Mouse (Mus musculus) yolk sac, embryonic 10.5 days (tissue): ENCODE data around the gene Sat1.
"Not testable (repeated sequence)": the region's sequence is repeated elsewhere in the genome, so short reads cannot be mapped to it uniquely, and the experiment has no call there.

Experiments
- DNase-seq: peaks from one replicate; pipeline ENCODE4 v3.0.0-alpha.2; 2017; ENCODE audit warnings: low spot score

Sat1 gene

DNA sequence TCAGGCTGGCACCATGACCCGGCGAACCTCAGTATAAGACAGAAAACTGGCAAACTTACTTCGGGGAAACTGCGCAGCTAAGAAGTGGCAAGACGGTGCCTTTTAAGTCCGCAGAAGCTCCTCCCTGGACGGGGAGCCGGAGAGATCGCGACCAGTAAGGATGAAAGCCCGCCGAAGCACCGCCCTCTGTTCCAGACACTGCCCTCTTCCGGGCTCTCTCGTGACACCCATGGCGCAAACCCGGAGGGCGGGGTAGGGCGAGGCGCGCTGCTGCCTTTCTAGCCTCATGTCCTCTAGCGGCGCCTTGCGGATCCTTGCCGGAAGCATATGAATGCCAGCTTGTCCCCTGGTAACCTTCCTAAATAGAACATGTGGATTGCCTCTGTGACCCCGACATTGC lies at the start of gene Sat1:
Sat1 (minus strand) TSS at position 179 of the 400 bp plus-strand sequence.
- DNase-seq, result peak; percentile 89

DNA sequence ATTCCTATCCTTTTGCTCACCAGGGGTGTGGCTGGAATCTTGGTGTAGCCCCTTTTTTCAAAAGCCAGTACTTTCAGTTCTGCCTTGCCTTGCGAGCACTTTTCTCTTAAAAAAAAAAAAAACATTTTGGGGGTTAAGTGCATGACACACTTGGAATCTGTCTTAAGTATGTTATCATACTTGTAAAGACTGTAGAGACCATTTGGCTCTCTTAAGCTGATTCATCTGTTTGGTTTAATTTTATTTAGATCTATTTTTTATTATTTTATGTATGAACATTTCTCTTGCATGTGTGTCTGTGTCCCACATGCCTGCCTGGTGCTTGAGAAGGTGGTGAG lies 46.6 kb upstream of the Sat1 start:
- no peak for DNase-seq

DNA sequence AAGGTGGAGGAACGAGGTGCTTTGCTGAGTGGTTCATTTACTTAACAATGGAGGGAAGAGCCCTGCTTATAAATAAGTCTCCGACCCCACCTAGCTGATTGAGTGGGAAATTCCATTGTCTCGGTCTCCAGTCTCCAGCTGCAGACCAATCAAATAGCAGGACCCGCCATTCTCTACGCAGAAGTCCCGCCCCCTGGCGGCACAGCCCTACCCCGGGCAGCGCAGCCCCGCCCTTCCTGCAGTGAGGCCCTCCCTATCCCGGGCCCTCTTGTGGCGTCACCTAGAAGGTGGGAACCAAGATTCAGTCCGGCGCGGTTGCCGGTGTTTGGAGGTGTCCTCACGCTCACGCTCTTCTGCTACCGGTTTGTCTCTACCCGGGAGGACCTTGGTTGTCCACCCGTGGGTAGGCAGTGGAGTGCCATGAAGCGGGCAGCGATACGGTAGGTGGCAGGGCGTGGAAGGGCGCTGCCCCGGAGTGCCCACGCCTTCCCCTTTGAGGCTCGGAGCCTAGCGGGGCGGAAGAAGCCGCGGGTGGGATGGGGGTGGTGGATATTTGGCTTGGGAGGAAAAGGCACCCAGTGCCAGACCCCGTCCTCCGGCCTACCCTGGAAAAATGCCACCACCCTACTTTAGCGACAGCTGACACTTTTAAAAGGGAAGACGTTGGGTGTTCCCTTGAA lies 46.1 kb upstream of the Sat1 start, which contains the start of gene Acot9:
Acot9 (plus strand) TSS at position 209 of the 680 bp plus-strand sequence.
- DNase-seq, result peak; percentile 79

DNA sequence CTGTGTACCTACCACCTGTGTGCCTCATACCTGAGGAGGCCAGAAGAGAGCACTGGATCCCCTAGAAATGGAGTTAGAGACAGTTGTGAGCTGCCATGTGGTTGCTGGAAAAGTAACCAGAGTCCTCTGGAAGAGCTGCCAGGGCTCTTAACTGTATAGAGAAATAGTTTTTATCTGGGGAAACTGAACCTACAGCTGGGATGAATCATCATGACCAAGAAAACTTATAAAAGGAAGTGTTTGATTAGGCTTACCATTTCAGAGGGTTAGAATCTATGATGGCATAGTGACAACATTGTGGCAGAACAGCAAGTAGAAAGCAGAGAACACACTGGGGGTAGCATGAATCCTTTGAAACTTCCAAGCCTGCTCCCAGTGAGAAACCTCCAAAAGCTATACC lies 40.6 kb upstream of the Sat1 start:
- no peak for DNase-seq

DNA sequence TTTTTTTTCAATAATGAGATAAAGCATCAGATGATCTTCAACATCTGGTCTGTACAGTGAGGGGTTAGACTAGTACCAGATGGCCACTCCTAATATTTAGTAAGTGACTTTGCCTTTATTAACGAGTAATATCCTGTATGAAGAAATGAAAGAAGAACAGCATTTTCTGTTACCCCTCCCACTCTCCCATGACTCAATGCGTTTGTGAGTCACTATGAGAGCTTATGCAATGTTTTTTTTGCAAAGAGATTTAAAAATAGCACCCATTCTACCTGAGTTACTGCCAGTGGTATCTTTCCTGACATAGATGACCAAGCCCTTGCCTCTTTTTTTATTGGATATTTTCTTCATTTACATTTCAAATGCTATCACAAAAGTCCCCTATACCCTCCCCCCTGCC lies 2.0 kb upstream of the Sat1 start:
- no peak for DNase-seq

DNA sequence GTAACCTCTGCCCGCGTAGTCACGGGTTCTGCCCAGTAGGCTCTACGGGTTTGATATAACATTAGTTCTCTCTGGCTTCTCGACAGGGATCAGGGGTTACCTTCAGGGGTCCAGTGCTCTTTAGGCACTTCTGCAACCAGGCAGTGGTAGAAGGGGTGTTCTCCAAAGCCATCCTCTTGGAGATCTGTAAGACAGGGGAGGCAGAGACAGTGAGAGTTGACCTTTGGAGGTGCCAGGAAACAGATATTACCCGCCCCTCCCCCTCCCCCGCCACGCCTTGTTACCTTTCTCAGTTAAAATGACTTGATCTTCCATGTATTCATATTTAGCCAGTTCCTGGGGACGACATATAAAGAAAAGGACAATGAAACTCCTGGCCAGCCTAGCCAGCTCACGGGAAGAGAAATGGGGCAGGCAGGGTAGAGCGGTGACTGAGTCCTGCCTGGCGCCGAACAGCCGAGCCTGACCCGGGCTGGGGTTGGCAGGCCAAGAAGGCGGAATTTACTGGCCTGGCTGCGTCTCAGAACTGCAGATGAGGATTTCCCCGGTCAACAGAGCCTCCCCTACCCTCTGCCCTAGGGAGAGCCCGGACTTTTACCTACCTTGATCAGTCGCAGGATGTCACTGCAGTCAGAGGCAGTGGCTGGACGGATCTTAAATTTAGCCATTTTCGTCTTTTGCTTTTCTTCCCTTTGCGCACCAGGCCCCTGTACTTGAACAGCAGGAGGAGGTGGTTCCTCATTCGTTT lies 574 bp downstream of the Sat1 start:
- DNase-seq, result peak; percentile 46

DNA sequence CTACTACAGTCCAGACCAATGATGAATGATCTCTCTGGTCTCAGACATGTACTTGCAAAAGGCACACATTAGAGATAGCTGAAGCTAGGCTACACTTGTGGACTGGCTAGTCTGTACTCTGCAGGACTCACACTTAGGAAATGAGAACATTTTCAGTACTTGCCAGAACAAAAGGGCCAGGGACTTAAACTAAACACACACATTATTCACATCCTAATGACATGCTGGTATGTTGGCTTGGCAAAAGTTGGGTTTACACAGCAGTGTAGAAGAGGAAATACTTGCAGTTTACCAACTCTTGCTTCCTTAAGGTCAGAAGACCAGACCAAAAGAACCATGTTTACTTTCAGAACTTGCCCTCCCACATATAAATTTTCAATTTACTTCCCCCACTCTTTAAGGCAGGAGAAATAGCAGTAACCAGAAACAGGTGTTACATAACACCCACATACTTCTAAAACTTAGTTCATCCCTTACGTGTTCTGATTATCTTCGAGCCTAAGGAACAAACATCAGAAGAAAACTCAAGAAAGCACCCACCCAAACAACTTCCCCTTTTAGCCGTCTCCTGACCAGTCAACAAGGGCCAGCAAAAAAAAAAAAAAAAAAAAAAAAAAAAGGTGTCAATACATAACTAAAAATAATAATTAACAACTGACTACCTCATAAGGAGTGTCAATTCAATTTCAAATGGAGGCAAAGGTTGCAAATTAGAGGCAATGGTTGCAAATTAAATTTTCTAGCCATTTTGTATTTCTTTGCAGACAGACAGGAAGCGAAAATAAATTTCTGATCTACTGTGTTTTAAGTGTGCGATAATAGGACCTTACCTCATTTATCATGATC lies 1.7 kb downstream of the Sat1 start:
- DNase-seq, result no peak

DNA sequence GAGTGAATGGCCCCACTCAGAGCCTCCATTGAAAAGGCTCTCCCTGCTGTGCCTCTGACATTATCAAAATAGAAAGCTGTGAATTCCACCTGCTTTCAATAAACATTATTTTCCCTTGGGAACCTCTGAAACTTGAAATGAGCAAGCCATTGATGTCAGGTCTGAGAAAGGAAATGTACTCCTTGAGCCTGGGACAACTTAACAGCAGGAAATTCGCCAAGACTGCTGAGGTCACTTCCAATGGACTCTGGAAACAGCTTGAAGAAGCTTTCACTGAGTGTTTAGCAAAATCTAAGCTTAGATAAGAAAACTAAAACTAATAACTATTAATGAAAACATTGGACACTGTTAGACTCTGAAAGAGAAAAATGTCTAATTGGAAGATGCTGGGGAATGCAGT lies 7.6 kb downstream of the Sat1 start:
- DNase-seq, result no peak

DNA sequence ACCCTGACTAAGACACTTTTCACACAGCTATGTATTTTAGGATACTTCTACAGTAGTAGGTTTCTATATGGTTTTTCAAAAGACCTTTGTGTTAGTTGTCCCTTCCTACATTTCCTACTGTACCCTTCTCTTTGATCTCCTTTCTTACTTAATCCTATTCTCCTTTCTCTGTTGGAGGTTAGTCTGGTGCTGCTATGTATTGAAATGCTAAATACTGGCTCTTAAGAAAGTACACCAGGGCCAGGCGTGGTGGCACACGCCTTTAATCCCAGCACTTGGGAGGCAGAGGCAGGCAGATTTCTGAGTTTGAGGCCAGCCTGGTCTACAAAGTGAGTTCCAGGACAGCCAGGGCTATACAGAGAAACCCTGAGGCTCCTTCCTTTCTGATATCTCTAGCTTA lies 10.8 kb downstream of the Sat1 start:
- DNase-seq, result not testable (repeated sequence)

DNA sequence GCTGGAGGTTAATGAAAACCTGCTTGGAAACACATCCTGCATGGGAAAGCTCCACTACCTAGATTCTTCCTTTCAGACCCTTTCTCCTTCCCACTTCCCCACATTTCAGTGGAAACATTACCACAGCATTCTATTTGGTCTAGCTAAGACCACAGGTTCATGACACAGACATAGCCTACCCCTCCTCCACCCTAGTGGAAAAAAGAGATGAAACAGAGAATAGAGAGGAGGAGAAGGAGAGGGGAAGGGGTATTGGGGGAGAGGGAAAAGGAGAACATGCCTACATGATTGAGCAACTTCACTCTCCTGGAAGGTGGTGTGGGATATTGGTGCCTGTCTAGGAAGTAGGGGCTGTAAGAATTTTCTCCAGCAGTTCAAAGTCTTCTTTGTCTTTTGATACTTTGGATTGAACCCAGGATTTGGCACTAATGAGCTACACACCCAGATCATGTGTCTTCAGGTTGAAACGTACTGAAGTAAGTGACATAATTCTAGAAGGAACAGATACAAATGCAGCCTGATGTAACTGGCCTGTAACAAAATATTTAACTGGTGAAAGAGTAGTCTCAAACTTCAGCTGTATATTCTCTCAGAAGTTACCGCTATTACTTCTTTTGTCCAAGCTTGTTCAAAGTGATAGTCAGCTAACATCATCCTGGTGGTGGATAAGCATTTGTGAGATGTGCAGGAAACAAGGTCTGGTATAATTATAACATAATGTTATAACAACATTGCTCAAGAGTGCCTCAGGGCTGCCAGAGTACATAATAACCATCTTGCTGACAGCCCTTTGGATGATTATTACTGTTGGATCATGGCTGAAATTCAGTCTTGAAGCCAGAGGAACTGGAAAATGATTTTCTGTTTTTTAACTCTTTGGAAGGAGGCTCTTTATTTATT lies 13.6 kb downstream of the Sat1 start:
- DNase-seq, result no peak

DNA sequence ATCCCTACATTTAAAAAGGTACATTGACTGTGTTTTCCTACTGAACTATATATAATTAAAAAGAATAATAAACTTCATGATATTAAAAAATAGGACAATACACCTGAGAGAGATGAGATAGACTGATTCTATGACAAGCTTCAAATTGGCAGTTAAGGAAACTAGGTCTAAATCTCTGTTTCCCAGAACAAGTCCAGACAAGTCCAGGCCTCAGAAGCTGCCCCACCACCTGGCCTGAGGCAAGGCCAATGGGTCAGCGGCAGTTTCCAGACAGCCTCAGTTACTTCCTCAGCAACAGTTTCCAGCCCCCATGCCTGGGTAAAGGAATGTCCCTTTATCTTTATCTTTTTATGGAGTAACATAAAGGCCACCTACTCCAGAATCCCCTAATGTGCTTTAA lies 14.4 kb downstream of the Sat1 start:
- DNase-seq, result no peak

DNA sequence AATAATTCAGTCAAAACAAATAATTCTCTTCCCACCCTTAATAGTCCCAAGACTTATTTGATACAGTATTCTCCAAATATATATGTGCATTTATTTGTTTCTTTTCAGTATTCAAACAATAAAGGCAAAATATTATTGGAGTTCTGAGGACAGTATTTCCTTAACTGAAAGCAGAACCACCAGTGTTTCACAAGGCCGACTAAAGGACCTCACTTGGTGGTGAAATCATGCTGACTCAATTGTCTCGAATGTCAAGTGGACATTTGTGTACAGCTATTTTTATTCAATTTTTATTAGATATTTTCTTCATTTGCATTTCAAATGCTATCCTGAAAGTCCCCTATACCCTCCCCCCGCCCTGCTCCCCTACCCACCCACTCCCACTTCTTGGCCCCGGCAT lies 21.3 kb downstream of the Sat1 start:
- DNase-seq, result no peak

DNA sequence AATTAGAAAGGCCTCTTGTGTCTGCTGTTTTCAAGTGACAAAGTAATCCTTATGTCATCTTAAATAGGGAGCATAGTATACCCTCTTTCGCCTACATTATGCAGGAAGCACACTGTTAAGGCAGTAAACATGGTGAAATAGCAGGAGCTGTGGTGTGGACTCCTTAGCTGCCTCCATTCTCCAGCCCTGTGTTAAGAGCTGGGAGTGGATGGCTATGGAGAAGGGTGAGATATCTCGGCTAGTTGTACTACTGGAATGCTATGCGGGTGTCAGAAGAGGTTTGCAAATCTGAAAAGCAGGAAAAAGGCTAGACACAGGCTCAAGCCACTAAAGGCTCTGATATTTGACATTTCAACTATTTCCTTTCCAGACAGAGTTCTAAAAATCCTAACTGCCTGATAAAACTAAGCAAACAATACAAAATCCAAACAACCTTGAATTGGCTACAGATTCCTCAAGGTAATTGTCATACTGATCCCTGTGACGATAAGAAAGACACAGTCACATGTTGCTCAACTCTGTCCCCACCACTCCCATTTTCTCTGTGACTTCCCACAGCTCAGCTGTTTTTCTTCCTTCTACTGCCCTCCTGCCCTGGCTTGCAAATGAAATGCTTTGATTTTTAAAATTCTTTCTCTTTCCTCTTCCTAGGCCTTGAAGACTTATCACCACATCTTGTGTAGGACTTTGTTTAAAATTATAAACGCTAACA lies 22.4 kb downstream of the Sat1 start:
- DNase-seq, result peak; percentile 25

DNA sequence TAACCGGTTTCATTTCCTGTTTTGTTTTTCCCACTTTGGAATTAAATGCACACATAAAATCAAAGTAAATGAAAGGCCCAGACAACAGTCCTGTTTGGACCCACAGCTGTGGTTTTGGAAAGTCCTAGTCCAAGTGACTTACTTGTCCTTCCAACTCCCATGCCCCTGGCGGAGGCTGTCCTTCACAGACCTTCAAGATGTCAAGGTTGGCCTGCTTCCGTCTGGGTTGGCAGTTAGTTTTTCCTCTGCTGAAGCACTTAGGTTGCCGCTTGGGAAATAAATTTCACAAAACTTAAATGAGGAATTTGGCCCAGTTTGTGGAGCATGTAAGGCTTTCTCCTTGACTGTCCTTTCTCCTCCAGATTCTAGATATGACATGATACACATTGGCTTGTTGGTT lies 24.3 kb downstream of the Sat1 start:
- no peak for DNase-seq

DNA sequence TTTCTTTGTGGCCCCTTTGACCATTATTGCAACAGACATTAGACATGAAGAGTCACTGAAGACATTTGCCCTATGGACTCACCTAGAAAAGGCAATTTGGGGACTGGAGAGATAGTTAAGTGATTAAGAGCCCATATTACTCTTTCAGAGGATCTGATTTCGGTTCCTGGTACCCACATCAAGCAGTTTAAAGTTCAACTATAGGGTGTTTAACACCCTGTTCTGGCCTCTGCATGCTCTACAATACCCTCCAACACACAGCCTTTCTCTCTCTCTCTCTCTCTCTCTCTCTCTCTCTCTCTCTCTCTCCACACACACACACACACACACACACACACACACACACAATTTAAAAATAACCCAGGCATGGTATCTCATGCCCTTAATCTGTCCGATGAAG lies 38.6 kb downstream of the Sat1 start:
- DNase-seq, result no peak

DNA sequence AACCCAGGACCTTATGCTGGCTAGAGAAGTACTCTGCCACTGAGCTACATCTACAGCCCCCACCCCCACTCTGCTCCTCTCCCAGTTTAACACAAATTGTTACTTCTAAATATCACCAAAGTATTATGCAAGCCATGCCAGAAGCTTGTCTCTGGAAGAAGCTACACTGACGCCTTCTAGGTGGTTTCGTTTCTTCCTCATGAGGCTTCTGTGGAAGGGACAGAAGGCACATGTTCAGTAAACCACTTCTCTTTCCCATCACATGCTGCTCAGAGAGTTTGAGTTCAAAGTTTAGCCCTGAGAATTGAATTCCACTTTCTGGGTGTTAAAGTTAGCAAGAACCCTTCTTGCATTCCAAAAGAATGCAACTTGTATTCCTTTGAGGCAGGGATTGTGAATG lies 39.0 kb downstream of the Sat1 start:
- DNase-seq, result peak; percentile 40

DNA sequence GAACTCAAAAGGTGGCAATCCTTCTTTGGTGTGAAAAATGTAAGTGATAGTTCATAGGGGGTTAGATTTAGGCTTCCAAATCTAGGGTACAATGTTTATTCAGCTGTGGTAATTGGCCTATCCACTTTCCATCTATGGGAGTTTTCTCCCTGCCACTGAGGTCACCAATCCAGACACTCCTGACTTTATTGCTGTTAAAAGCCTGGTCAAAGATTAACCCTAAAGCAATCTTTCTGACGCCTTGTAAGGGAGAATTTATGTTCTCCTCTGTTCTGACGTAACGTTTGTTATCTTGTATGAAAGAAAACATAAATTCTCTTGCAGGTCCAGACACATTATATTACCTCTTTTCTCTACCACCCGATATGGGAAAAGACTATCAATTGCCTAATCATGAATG lies 40.7 kb downstream of the Sat1 start:
- no peak for DNase-seq

DNA sequence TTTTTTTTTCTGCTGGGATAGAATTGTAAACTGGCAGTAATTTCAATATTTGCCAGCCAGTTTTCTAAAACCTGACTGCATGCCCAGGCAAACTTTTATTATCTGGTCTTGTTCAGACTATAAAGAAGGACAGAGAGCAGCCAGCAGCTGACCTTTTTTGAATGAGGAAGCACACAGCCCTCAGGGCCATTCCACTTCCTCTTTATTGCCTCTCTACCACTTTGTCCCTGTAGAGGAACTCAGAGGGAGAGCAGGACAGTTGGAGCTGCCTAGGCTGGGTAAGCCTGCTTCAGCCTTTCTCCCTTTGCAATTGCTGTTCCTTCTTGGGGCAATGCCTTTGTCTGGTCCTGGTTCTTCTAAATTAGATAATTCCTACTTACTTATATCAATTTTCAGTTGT lies 43.9 kb downstream of the Sat1 start:
- DNase-seq, result no peak

DNA sequence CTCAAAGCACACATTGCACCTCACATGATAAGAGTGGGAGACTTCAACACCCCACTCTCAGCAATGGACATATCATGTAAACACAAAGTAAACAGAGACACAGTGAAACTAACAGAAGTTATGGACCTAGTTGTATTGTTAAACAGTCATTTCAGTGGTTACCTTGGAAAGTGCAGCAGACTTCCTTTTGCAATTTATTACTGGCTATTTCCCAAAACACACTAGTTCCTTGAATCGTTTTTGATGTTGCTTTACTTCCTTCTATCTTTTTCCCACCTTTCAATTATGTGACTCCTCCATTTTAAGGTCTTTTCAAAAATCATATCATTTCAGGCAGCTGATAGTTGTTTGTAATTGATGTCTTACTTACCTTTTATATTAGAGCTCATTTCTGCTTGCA lies 44.5 kb downstream of the Sat1 start:
- no peak for DNase-seq

DNA sequence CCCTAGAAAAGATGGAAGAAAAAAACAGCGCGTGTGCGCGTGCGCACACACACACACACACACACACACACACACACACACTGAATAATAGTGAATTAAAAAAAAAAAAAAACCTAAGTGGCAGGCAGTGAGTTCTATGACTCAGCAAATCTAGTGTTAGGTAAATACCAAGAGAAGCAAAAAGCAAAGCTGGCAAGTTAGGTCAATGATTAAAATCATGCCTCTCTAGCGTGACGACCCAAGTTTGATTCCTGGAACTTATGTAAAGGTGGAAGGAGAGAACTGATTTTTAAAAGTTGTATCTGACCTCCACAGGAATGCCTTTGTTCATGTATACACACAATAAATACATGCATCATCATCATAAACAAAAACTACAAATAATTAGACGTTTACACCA lies 46.4 kb downstream of the Sat1 start:
- DNase-seq, result no peak

DNA sequence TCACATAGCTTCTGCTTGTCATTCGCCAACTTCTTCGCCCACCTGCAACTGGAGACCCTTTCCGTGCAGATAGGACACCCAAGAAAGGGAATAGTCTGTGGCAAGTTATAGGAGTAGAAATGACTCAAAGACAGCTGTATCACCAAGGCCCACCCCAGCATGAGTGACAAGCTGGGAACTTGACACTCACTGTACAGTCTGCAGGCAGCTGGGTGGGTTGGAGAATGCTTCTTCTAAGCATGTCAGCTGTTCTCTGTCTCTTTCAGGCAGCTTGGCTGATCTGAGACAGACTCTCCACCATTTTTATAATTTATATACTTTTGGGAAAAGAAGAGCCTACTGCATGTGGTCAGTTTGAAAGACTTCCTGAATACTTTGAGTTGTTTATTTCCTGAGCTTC lies 48.6 kb downstream of the Sat1 start:
- DNase-seq, result no peak
